Mouse (Mus musculus) granulocyte monocyte progenitor cell, adult 5-6 weeks (primary cell): Measurements from ENCODE around the gene Parp14. TPM values are rescaled to one million over a fixed set of nuclear protein-coding genes. Genes with fewer than 3 reads are reported as not detected.

Experiments used
- ATAC-seq: replicated peaks from 2 replicates; pipeline ENCODE4 v1.8.0; 2016; ENCODE audit warnings: mild to moderate bottlenecking, moderate TSS enrichment, inconsistent platforms; ENCODE audit not compliant: poor library complexity, severe bottlenecking
- total RNA-seq, 2 experiments: library from RNA; stranded (forward) in 1 of 2; stranded (reverse) in 1 of 2; fragments of 200-712, 200-1000 nt in 1 of 2; fragments of >200 nt in 1 of 2; fragmentation: Nextera tagmentation in 1 of 2; gene quantifications; 2 replicates each; pipeline ENCODE4 v1.2.3; 2014 to 2017

Gene Parp14
- total RNA-seq, 2 experiments from 2014 or later: 11.7 to 16.7 TPM

GRCm38 (mm10) chr16:35871898-35872297 is 554 bp upstream of the Parp14 start:
- 0 out of 2 replicates have a peak, but pooled peaks have one; percentile 6 for ATAC-seq

- no peak; the same call in 1 of the 2 replicates for ATAC-seq
Measured at GRCm38 (mm10) chr16:35870581-35871047, 730 bp downstream of the Parp14 start.

- ATAC-seq: no peak
Measured at GRCm38 (mm10) chr16:35869656-35870055, 1.7 kb downstream of the Parp14 start.

- peak; percentile 55 for ATAC-seq
Measured at GRCm38 (mm10) chr16:35869126-35869525, 2.2 kb downstream of the Parp14 start.

GRCm38 (mm10) chr16:35867726-35868125 is 3.6 kb downstream of the Parp14 start:
- ATAC-seq: no peak

GRCm38 (mm10) chr16:35862057-35862456 is 9.3 kb downstream of the Parp14 start:
- ATAC-seq: no peak

- no peak for ATAC-seq
Measured at GRCm38 (mm10) chr16:35860236-35860635, 11.1 kb downstream of the Parp14 start.

- no peak for ATAC-seq
Measured at GRCm38 (mm10) chr16:35856766-35857165, 14.6 kb downstream of the Parp14 start.

- no peak for ATAC-seq
Measured at GRCm38 (mm10) chr16:35855846-35856245, 15.5 kb downstream of the Parp14 start.

GRCm38 (mm10) chr16:35847138-35847537 is 24.2 kb downstream of the Parp14 start:
- no peak for ATAC-seq

- ATAC-seq: peak; percentile 44; the same call in 1 of the 2 replicates
Measured at GRCm38 (mm10) chr16:35839680-35840079, 31.7 kb downstream of the Parp14 start.

GRCm38 (mm10) chr16:35834653-35835052 is 36.7 kb downstream of the Parp14 start:
- no peak for ATAC-seq

- no peak for ATAC-seq
Measured at GRCm38 (mm10) chr16:35832926-35833325, 38.4 kb downstream of the Parp14 start.

- ATAC-seq: no peak
Measured at GRCm38 (mm10) chr16:35829999-35830398, 41.3 kb downstream of the Parp14 start.

GRCm38 (mm10) chr16:35817255-35818089 is 53.9 kb downstream of the Parp14 start:
- peak; percentile 97 for ATAC-seq

GRCm38 (mm10) chr16:35813119-35813518 is 58.2 kb downstream of the Parp14 start:
- no peak for ATAC-seq

- ATAC-seq: no peak
Measured at GRCm38 (mm10) chr16:35808838-35809237, 62.5 kb downstream of the Parp14 start.

GRCm38 (mm10) chr16:35807663-35807992 is 63.7 kb downstream of the Parp14 start:
- ATAC-seq: no peak

GRCm38 (mm10) chr16:35806973-35807662 is 64.2 kb downstream of the Parp14 start:
- no peak for ATAC-seq

GRCm38 (mm10) chr16:35803723-35804122 is 67.6 kb downstream of the Parp14 start:
- peak; percentile 52 for ATAC-seq

GRCm38 (mm10) chr16:35802163-35802562 is 69.2 kb downstream of the Parp14 start:
- ATAC-seq: peak; percentile 69
